Mouse (Mus musculus): ENCODE results near the gene Scrt2. TPM values are rescaled to one million over a fixed set of nuclear protein-coding genes. Genes with fewer than 3 reads are reported as not detected.
"Not testable (repeated sequence)": the region's sequence is repeated elsewhere in the genome, so short reads cannot be mapped to it uniquely, and the experiment has no call there.

Gene Scrt2
- total RNA-seq (2017), result not detected in 3 replicates

- no peak for ATAC-seq (replicated peaks; ENCODE audit: insufficient number of reproducible peaks, low FRiP score, low TSS enrichment, poor library complexity, severe bottlenecking)
These were observed at the start of gene Scrt2 for GRCm38 (mm10) chr2:152080685-152081541. Scrt2 (plus strand) TSS chr2:152081529.

GRCm38 (mm10) chr2:152040101-152040500 lies 41.2 kb upstream of the Scrt2 start:
- no peak for ATAC-seq (replicated peaks; ENCODE audit: insufficient number of reproducible peaks, low FRiP score, low TSS enrichment, poor library complexity, severe bottlenecking)

- no peak for ATAC-seq (replicated peaks; ENCODE audit: insufficient number of reproducible peaks, low FRiP score, low TSS enrichment, poor library complexity, severe bottlenecking)
These were observed 34.0 kb upstream of the Scrt2 start for GRCm38 (mm10) chr2:152047116-152048002.

- no peak for ATAC-seq (replicated peaks; ENCODE audit: insufficient number of reproducible peaks, low FRiP score, low TSS enrichment, poor library complexity, severe bottlenecking)
These were observed 33.0 kb upstream of the Scrt2 start for GRCm38 (mm10) chr2:152048003-152048980.

- ATAC-seq (replicated peaks; ENCODE audit: insufficient number of reproducible peaks, low FRiP score, low TSS enrichment, poor library complexity, severe bottlenecking), result no peak
These were observed 32.3 kb upstream of the Scrt2 start for GRCm38 (mm10) chr2:152048981-152049441.

- no peak for ATAC-seq (replicated peaks; ENCODE audit: insufficient number of reproducible peaks, low FRiP score, low TSS enrichment, poor library complexity, severe bottlenecking)
These were observed 31.6 kb upstream of the Scrt2 start for GRCm38 (mm10) chr2:152049611-152050270.

GRCm38 (mm10) chr2:152050316-152050715 lies 31.0 kb upstream of the Scrt2 start:
- ATAC-seq (replicated peaks; ENCODE audit: insufficient number of reproducible peaks, low FRiP score, low TSS enrichment, poor library complexity, severe bottlenecking), result no peak

GRCm38 (mm10) chr2:152051985-152052384 lies 29.3 kb upstream of the Scrt2 start:
- ATAC-seq (replicated peaks; ENCODE audit: insufficient number of reproducible peaks, low FRiP score, low TSS enrichment, poor library complexity, severe bottlenecking), result no peak

- no peak for ATAC-seq (replicated peaks; ENCODE audit: insufficient number of reproducible peaks, low FRiP score, low TSS enrichment, poor library complexity, severe bottlenecking)
These were observed 25.9 kb upstream of the Scrt2 start for GRCm38 (mm10) chr2:152055406-152055805.

- no peak for ATAC-seq (replicated peaks; ENCODE audit: insufficient number of reproducible peaks, low FRiP score, low TSS enrichment, poor library complexity, severe bottlenecking)
These were observed 24.7 kb upstream of the Scrt2 start for GRCm38 (mm10) chr2:152056368-152057251.

GRCm38 (mm10) chr2:152057252-152057563 lies 24.1 kb upstream of the Scrt2 start:
- no peak for ATAC-seq (replicated peaks; ENCODE audit: insufficient number of reproducible peaks, low FRiP score, low TSS enrichment, poor library complexity, severe bottlenecking)

- ATAC-seq (replicated peaks; ENCODE audit: insufficient number of reproducible peaks, low FRiP score, low TSS enrichment, poor library complexity, severe bottlenecking), result not testable (repeated sequence)
These were observed 18.5 kb upstream of the Scrt2 start for GRCm38 (mm10) chr2:152062817-152063216.

- ATAC-seq (replicated peaks; ENCODE audit: insufficient number of reproducible peaks, low FRiP score, low TSS enrichment, poor library complexity, severe bottlenecking), result no peak
These were observed 12.5 kb upstream of the Scrt2 start for GRCm38 (mm10) chr2:152068660-152069433.

GRCm38 (mm10) chr2:152069434-152069786 lies 11.9 kb upstream of the Scrt2 start:
- ATAC-seq (replicated peaks; ENCODE audit: insufficient number of reproducible peaks, low FRiP score, low TSS enrichment, poor library complexity, severe bottlenecking), result no peak

- no peak for ATAC-seq (replicated peaks; ENCODE audit: insufficient number of reproducible peaks, low FRiP score, low TSS enrichment, poor library complexity, severe bottlenecking)
These were observed 11.4 kb upstream of the Scrt2 start for GRCm38 (mm10) chr2:152069941-152070340.

- ATAC-seq (replicated peaks; ENCODE audit: insufficient number of reproducible peaks, low FRiP score, low TSS enrichment, poor library complexity, severe bottlenecking), result no peak
These were observed 6.8 kb upstream of the Scrt2 start for GRCm38 (mm10) chr2:152074521-152074920.
